Mouse (Mus musculus): ENCODE measurements around the gene Mdga2.

- TF ChIP-seq EP300 (IDR thresholded peaks at IDR 0.05; ENCODE audit: low read depth in 1 of 2, low read length in 2 of 2) (no peak), CTCF (IDR thresholded peaks at IDR 0.05 in 2 of 3, conservative IDR thresholded peaks at IDR 0.05 in 1 of 3; ENCODE audit: control insufficient read depth in 1 of 3, insufficient read depth in 1 of 3, low read depth in 2 of 3, low read length in 3 of 3, poor library complexity in 1 of 3, severe bottlenecking in 1 of 3) (no peak)
These were observed 44.2 kb downstream of the Mdga2 start for GRCm38 (mm10) chr12:67178155-67178554.
